Comparison of ENCODE assay signal across 12 mouse cellular contexts in the genomic region with DNA sequence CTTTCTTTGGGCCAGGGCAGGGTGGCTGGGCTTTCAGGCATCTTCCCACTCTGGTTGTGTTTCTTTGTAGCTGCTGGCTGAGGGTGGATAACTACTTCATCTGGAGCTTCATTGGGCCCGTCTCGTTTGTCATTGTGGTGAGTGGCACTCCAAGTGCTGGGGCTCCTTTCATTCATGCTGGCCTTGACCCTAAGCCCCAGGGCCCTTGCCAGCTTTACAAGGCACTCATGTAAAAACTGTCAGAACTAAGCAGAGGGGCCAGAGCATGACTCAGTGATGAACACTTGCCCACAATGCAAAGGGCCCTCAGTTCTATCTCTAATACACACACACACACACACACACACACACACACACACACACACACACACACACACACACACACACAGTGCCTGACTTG. TPM values are rescaled to one million over a fixed set of nuclear protein-coding genes. Genes with fewer than 3 reads are reported as not detected.
"Had no signal": no experiment of that assay in that cellular context is flagged by ENCODE, and none has a peak within 500 bp of the region (broad histone marks: within the 10 kb centered on the region; RNA-seq: fewer than 3 reads in every experiment).

No protein-coding gene starts in this region.

- DNase-seq: lung, adult 18-20 months; lung, embryonic 14.5 days; lung, postnatal 10 days; midbrain, embryonic 14.5 days; retina, postnatal 1 day; right cerebral cortex, adult 18-20 months; right cerebral cortex, postnatal 14 days; spleen, adult 18-20 months; thymus, adult 18-20 months; thymus, postnatal 25 days; thymus, postnatal 4 days had no signal

RNA-seq across cellular contexts. Expression of gene Gm10644, which starts 20.0 kb away (rescaled TPM):
- total RNA-seq: megakaryocyte-erythroid progenitor cell, adult 5-6 weeks had no signal
